Mouse (Mus musculus): ENCODE results near the gene Pnma5.
"Not testable (repeated sequence)": the region's sequence is repeated elsewhere in the genome, so short reads cannot be mapped to it uniquely, and the experiment has no call there.

The Pnma5 gene

DNA sequence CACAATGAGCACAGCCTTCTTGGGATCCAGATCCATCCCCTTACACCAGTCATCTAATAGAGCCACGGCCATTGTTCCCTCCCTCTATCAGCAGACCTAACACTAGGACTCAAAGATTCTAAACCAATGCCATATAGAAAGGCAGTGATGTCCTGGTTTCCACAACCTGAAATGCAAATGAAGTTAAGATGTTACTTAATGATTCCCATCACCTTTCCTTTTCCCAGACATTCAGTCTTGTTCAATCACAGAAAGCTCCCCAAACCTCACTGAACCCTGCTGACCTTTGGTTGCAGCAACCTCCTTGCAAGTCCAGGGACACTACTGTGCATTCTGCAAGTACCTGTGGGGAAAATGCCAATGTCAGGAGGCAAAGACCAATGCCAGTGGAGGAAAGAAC, at the start of gene Pnma5:
Pnma5 (minus strand) TSS at position 101 of the 400 bp plus-strand sequence.
- DNase-seq (ENCODE audit: low read depth) = no peak

DNA sequence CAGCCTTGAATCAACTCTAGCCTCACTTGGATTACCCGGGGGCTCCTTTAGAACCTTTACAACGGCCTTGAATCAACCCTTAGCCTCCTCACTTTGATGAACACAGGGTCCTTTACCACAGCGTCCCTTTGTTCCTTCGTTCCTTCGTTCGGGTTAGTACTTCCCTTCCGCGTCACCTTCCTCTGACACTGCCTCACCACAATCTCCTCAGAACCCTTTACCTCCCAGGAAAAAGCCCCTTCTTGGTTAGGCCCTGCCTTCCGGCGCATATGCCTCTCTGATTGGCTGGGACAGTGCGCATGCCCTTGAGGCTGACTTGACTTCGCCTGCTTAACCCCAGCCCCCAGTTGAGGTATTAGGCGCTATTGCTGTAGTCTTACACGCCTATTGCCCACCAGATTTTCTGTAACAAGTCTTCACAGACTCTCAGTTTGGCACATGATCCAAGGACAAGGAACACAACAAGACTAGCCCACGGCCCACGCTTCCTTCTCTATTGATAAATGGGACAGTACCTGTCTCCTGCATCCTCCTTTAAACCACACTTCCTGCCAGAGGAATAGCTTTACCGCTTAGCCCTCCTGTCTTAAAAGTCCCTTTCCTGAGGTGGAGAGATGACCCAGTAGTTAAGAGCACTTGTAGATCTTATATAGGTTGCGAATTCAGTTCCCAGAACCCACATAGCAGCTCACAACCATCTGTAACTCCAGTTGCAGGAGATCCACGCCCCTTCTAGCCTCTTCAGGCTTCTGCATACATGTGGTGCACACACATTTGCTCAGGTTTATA, 45.6 kb upstream of the Pnma5 start, which contains the start of gene Xlr4a:
Xlr4a (minus strand) TSS at position 212 of the 789 bp plus-strand sequence.
- not testable (repeated sequence) for DNase-seq (ENCODE audit: low read depth)

DNA sequence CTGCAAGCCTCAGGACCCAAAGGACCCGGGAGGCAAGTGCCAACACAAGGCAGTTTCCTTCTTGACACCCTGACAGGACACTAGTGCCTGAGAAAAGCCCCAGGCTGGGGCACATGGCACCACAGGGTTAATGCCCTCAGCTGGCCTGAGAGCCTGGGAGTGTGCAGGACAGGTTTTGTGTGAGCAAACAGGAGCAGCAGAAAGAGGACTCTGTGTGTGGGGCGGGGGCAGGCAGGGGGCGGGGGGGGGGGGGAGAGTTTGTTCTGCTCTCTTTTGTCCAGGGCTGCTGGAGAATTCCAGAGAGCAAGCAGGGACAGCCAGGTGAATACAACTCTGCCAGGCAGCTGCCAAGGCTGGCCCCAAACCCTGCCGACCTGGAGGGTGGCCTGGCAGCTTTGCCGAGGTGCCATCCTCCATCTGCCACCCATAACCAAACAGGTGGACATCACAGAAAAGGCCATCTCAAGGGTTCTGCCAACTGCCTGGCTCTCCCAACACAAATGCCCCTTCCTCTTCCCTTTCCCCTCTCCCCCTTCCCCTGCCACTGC, 29.9 kb upstream of the Pnma5 start:
- DNase-seq (ENCODE audit: low read depth) = not testable (repeated sequence)

DNA sequence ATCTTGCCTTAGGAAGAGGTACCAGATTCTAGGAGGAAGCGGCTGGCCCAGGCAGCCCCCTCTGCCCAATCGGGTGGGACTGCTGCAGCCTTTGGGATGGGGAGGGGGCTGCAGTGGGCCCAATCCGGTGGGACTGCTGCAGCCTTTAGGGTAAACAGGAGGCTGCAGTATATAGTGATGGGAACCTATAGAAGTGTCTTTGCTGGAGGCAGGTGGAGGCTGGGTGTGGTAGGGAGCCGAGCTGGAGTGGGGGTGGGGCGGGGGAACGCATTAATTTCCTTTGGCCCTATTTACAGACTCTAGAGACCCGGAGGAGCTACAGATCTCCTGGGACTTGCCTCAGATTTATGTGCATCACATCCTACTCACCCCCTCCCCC, 27.5 kb upstream of the Pnma5 start, which contains the start of gene Pnma3:
Pnma3 (plus strand) TSS at position 373 of the 379 bp plus-strand sequence.
- no peak for DNase-seq (ENCODE audit: low read depth)

DNA sequence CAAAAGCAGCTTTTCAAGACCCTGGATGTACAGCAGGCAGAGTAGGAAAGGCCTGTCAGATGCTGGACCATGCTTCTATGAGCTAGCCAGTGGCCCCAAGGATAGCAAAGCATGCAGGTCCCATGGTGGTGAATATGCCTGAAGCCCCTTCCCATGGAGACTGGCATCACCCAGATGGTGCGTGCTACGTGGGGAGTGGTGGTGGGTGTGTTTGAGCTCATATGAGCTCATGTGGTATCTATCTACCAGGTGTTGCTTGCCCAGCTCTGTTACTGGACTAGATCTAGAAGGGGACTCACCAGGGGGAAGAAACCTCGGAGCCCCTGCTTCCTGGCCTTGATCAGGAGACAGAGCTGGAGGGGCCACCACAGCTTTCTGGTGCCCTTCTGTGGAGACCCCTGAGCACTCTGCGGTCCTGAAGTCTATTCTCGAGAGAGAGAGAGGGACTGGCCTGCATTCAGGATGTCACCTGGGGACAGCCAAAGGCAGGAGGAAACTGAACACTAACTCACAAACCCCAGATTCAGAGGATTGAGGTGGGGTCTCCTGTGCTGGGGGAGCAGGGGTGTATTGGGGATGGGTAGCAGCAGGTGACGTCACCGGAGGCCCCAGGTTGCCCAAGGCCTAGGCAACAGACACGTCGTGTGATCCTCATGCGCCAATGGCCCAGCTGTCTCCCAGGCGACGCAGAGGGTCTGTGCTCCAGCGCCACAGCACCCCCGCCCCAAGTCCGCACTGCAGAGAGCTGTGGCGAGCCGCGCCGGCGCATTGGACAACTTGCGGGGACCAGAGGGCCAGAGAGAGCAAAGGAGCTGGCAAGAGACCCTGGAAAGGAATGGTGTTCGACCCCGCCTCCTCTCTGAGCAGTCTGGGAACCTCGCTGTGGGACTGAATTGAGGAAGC, 26.9 kb upstream of the Pnma5 start:
- DNase-seq (ENCODE audit: low read depth) = no peak

DNA sequence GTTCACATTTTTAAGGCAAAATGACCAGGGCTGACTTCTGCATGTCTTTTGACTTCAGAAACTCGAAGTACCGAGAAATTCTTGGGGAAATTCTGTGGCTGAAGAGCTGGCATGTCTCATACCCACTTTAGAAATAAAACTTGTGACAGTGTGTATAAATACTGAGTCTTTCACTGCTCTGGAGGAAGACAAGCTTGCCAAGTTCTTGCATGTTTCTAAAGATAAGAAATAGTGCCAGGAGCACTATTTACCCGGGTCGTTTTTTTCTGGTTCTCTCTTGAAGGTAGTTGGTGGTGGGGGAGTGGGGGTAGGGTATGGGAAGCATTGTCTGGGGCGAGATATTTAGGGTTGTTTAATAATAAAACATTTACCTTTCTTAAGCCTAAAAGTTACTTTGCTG, 25.4 kb upstream of the Pnma5 start:
- DNase-seq (ENCODE audit: low read depth) = no peak

DNA sequence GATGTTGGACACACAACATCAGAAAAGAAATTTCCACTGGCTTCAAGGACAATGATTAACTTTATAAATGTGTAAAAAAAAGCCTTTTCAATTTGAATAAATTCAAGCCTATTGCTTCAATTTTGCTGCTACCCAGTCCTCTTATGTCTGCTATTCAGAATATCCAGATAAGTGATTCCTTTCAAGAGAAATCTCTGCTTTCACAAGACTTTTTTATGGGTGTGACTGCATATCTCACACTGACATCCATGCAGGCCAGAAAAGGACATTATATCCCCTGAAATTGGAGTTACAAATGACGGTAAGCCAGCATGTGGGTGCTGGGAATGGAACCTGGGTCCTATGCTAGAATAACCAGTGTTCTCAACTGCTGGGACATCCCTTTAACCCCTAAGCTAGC, 24.6 kb upstream of the Pnma5 start:
- no peak for DNase-seq (ENCODE audit: low read depth)

DNA sequence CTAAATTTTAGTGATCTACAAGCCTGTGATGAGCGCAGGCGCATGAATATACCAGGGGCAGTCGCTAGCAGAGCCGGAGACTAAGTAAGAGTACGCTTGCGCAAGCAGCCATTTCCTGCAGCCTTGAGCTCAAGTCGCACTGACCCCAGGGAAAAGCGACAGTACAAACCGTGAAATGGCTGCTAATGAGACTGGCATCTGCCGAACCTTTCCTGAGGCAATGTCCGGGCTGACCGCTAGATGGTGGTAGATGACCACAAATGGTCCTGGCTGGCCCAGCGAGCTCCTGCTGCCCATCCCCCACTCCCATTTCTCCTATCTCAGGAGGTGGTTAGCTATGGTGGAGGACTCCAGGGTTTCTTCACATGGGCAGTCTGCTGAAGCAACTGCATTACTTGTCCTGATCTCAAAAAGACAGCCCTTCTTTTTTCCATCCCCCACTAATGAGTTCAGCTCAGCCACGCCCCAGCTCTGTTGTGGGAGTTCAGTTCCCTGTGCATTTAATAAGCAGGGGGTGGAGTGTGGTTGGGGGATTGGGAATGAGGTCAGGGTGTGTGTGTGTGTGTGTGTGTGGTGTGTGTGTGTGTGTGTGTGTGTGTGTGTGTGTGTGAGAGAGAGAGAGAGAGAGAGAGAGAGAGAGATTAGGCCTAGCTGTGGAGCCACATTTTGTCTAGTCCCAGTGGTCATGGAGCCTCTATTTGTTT, 17.1 kb upstream of the Pnma5 start:
- DNase-seq (ENCODE audit: low read depth) = peak; percentile 71

DNA sequence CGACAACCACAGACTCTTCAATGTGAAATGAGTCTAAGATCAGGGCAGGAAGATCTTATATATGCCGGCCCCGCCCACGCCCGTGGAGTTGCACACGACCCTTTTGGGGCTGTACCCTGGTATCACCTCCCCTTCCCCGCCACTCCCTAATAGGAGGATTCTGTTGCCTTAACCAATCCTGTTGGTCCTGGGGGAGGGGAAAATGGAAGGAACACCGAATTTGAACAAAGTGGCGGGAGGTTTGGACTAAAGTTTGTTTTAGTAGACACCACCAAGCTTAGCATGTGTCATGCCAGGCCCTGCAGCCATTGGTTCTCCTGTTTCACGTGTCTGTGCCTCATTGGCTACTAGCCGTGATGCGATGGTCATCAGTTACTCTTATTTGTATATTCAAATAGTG, 2.8 kb upstream of the Pnma5 start:
- DNase-seq (ENCODE audit: low read depth) = no peak

DNA sequence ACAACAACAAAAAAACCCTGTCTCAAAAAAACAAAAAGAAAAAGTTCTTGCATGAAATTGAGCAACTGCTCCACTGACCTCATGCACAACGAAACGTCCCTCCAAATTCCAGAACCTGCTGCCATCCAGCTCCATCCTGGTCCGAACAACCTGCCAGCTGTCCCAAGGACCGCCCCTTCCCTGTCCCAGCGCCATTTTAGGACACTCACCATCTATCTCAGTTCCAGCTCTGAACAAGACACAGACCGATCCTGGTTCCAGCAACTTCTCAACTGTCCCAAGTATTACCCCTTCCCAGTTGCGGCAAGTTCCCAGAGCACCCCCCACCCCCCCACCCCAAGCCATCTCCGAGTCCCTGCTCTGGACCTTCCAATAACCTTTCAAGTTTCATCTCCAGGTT, 1.9 kb upstream of the Pnma5 start:
- DNase-seq (ENCODE audit: low read depth) = no peak

DNA sequence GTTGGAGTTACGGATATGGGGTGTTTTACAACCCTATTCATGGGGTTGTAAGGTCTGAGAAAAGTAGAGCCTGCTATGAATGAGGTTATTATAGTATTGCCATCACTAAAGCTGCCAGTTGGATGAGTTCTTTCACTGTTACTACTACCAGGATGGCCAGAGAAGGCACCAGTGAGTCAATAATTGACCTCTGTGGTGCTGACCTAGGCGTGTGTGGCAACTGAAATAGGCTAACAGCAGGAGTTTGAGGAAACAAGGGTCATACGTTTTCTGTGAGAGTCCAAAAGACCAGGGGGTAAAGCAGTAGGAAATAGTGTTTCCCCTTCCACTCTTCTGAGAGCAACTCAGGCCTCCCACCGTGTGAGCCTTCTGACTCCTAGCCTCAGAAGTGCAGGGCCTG, 24.1 kb downstream of the Pnma5 start:
- no peak for DNase-seq (ENCODE audit: low read depth)

DNA sequence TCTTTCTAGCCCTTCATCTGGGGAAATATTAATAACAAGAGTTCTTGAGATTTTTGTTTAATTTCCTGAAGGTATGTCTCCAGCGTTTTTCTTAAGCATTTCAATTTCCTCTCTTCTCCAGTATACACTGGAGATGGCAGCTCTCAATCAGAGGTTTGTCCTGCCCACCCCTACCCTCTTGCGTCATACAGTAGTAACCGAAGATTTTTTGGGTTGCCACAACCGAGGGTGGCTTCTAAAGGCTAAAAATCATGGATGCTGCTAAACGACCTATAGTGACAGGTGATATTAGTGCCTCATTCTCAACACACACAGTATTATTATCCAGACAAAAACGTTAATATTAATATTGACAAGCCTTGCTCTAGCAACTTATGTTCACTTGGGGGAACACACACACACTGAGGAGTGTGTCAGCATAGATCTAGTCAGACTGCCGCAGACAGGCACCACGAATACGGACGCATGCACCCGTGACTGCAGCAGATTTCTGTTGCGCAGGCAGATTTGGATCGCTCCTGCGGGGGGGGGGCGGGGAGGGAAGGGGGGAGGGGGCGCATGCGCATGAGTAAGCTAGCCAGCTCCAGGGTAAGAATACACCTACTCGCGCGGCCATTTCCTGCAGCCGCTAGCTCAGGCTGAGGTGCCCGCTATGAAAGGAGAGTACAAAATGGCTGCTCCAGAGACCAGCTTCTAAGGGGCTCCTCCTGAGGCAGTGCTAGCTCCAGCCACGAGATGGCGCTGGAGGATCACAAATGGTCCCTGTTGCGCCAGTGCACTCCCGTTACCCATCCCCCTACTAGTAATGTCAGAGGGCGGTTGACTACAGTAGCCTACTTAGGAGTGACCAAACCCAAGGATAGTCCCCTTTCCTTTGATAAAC, 29.1 kb downstream of the Pnma5 start:
- peak; percentile 78 for DNase-seq (ENCODE audit: low read depth)

DNA sequence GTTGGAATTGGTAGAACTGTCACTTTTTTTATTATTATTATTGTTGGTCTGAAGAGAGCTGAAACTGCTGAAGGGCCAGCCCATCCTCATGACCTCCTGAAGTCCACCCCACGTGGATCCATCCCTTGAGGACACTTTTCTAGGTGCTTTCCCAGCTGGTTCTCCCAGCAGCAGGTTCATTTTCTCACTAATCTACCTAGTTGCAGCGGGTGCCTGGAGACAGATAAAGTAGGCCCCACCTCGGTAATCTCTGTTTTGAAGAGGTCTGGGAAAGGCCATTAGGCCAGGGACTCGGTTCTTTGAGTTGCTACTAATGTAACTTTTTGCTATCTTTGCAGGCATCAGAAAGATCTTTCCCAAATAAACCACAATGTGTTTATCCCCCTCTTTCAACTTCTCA, 31.2 kb downstream of the Pnma5 start:
- DNase-seq (ENCODE audit: low read depth) = peak; percentile 56

DNA sequence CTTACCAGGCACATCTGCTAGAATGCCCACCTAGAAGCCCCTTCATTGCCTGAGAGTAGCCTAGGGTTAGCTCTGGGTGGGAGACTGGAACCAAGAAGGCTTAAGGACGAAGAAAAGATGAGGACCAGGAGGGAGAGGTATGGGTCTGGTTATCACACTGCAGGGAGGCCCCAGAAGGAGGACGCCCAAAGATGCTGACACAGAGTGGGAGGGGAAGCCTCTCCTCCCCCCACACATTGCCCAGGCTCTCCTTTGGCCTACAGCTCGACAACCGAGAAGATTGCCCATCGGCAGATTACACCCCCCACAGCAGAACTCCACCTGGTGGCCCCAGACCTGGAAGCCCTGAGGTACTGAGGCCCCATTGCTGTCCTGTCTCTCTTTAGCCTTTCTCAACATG, 33.8 kb downstream of the Pnma5 start:
- no peak for DNase-seq (ENCODE audit: low read depth)

DNA sequence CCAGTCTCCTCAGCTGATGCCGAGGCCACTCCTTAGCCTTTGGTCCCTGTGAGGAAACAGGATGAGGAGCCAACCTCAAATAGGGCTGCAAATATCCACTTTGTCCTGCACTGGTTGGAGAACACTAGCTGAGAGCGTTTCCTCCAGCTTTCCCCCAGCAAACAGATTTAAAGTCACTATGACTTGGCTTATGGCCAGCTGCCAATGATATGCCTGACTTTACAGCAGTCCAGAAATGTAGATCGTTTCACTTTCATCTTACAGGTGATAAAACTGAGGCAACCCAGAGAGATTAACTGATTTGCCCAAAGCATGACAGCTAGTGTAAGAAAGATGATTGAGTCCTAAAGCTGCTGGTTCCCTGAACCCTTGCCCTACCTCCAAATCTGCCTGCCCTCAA, 41.4 kb downstream of the Pnma5 start:
- DNase-seq (ENCODE audit: low read depth) = no peak

DNA sequence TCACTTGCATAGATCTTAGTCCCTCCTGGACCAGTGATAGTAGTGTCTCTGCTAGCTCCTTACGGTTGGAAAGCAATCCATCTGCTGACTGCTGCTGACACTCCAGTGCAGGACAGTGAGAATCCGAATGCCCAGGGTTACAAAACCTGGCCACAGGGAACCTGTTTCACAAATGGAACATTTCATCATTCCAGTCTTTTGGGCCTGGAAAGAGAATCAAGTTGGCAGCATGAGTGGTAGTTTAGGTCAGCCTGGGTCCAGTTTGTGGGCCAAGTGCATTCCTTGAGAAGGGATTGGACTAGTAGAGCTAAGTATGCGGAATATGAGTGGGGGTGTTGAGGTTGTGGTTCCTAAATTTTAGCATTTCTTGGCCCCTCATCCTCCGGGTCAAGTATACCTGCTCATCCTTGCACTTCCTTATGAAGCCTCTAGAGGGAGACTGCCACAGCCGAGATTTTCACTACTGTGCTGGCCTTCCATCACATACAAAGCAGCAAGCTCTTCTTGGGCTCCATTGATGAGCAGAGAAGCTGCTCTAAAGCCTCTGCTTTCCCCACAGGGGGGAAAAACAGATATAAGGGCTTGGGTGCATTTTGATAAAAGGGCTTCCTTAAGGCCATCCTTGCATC, 44.5 kb downstream of the Pnma5 start:
- no peak for DNase-seq (ENCODE audit: low read depth)

DNA sequence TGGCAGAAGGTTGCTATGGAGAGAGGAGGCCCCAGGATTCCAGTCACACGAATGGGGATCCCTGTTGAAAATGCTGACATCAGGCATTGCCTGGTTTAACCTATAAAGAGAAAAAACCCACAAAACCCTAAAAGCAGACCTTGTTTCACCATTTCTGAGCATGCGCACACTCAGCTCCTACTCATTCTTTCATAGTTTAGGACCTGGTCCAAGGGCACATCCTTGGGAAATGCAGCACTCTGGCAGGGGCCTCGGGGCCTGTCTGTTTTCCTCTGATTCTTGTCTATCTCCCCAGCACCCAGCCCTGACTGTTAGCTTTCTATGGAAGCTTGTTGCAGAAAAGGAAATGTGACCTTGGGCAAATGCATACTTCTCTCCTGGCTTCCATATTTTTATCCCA, 46.3 kb downstream of the Pnma5 start:
- no peak for DNase-seq (ENCODE audit: low read depth)

DNA sequence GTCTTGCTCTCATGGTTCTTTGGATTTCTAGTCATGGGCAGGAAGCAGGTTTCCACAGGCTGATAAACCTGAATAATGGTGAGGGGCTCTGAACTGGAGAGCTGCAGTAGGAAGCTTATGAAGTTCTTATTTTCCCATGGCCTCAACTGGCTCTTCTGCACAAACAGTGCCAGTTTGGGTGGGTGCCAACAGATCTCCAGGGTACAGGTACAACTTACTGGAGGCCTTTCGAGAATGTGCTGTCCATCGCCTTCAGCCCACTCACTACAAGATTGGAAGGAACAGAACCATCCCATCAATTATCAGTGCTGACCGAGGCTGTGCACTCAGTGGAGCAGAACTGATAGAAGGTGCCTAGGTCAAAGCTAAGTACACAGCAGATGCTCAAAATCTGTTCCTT, 48.5 kb downstream of the Pnma5 start:
- DNase-seq (ENCODE audit: low read depth) = no peak

DNA sequence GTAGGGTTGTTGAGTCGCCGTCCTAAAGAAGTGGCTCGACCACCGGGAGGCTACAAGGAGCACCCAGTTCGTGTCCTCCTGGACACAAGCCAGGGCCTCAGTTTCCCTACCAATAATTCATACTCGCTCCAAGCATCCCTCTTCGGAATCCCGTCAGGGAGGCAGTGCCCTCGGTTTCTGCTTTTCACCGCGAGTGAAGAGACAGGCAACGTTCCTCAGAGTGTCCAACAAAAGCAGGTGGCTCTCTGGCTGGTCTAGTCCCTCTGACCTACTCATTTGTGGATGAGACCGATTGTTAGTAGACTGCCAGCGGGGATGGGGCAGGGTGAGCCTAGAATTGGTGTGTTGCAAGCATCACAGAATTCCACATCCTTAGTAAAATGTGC, 49.4 kb downstream of the Pnma5 start:
- no peak for DNase-seq (ENCODE audit: low read depth)

DNA sequence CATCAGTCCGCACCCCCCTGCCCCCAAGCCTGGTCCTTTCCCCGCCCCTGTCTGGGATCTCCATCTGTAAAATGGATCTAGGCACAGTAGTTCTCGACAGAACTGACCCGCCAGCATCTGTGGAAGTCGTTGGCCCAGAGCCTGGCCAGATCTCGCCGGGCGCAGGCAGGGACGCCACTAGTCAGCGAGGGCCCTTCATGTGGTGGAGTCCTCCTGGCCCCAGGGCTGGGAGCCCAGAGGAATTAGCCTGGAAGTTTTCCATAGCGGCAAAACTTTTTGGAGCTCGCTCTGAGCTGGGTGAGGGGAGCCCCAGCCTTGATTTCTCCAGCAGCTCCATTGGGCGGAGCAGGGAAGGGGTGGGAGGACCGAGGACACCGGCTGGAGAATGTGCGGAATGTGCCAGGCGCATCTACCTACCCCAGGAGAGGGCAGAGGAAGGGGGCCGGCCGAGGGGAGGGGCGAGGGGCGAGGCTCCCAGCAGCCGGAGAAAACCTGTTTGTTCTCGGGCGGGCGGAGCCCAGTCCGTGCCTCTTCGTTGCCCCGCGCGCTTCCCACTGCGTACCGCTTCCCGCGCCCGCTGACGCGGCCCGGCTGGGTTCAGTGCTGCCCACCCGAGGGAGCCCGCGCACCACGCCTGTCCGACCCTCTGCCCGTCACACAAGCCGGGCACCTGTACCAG, 49.9 kb downstream of the Pnma5 start, which contains the start of gene Zfp185:
Zfp185 (plus strand) TSS at position 499 of the 679 bp plus-strand sequence.
- no peak for DNase-seq (ENCODE audit: low read depth)

Measured in c-Kit-positive CD71-positive TER-119-negative erythroid progenitor cells, embryonic 14.5 days (primary cell).